Mouse (Mus musculus): ENCODE results near the gene Vmn1r131. TPM values are rescaled to one million over a fixed set of nuclear protein-coding genes. Genes with fewer than 3 reads are reported as not detected.
"Not testable (repeated sequence)": the region's sequence is repeated elsewhere in the genome, so short reads cannot be mapped to it uniquely, and the experiment has no call there.

Gene Vmn1r131
- polyA plus RNA-seq (2016; fragmentation: Nextera tagmentation; extraction: Ambion mirVana) = not detected in 2 replicates

- not testable (repeated sequence) for DNase-seq (ENCODE audit: low spot score); H3K27ac ChIP-seq (replicated peaks); H3K4me3 ChIP-seq; H3K9me3 ChIP-seq; H3K36me3 ChIP-seq (replicated peaks); H3K27me3 ChIP-seq (replicated peaks; ENCODE audit: low read depth, poor library complexity, severe bottlenecking); H3K4me1 ChIP-seq
- no CpG with 5 or more reads among the region's 2 CpGs for WGBS
Measured at GRCm38 (mm10) chr7:21545990-21546389, at the start of gene Vmn1r131. Gene Vmn1r131 (minus strand): TSS chr7:21546090.

GRCm38 (mm10) chr7:21511480-21511879, 34.4 kb downstream of the Vmn1r131 start, which contains the start of gene Vmn1r130:
Gene Vmn1r130 (plus strand): TSS chr7:21511780.
- H3K27me3 ChIP-seq (replicated peaks; ENCODE audit: low read depth, poor library complexity, severe bottlenecking); H3K4me1 ChIP-seq; H3K9me3 ChIP-seq; H3K27ac ChIP-seq (replicated peaks); H3K36me3 ChIP-seq (replicated peaks); DNase-seq (ENCODE audit: low spot score); H3K4me3 ChIP-seq: not testable (repeated sequence)
- WGBS = no CpG with 5 or more reads among the region's 3 CpGs

Other genes starting within 250 kb of the Vmn1r131 start
- not detected in 2 replicates for gene Vmn1r126, start 244.6 kb downstream of the Vmn1r131 start, polyA plus RNA-seq (2016; fragmentation: Nextera tagmentation; extraction: Ambion mirVana)
- gene Vmn1r127, start 226.2 kb downstream of the Vmn1r131 start, polyA plus RNA-seq (2016; fragmentation: Nextera tagmentation; extraction: Ambion mirVana) = not detected in 2 replicates
- not detected in 2 replicates for gene Vmn1r128, start 196.7 kb downstream of the Vmn1r131 start, polyA plus RNA-seq (2016; fragmentation: Nextera tagmentation; extraction: Ambion mirVana)
- gene Vmn1r129, start 184.8 kb downstream of the Vmn1r131 start, polyA plus RNA-seq (2016; fragmentation: Nextera tagmentation; extraction: Ambion mirVana) = not detected in 2 replicates
- gene Gm6882, start 113.3 kb downstream of the Vmn1r131 start, polyA plus RNA-seq (2016; fragmentation: Nextera tagmentation; extraction: Ambion mirVana) = not detected in 2 replicates
- not detected in 2 replicates for gene Vmn1r130, start 34.3 kb downstream of the Vmn1r131 start, polyA plus RNA-seq (2016; fragmentation: Nextera tagmentation; extraction: Ambion mirVana)
- not detected in 2 replicates for gene Vmn1r132, start 68.0 kb upstream of the Vmn1r131 start, polyA plus RNA-seq (2016; fragmentation: Nextera tagmentation; extraction: Ambion mirVana)
- not detected in 2 replicates for gene Gm4175, start 215.4 kb upstream of the Vmn1r131 start, polyA plus RNA-seq (2016; fragmentation: Nextera tagmentation; extraction: Ambion mirVana)